Mouse (Mus musculus) cerebellum, adult 2 months (tissue): ENCODE measurements at regions not wholly inside any gene's neighbourhood (a gene's known extent, or its start where the extent isn't known, plus 50 kb on each side); places are given as distances from the start of the nearest gene placed in this dataset.

Experiments
- DNase-seq, 2 experiments: peaks; one replicate each; pipeline ENCODE4 v3.0.0; 2021
- H3K27ac ChIP-seq: fragments of 200-500 bp; 2 replicates; pipeline ENCODE4 v1.5.1; 2012; ENCODE audit warnings: low read length, control low read depth, inconsistent platforms; ENCODE audit not compliant: insufficient read depth
- H3K27me3 ChIP-seq: fragments of 200-500 bp; 2 replicates; pipeline ENCODE4 v1.6.1; 2012; ENCODE audit warnings: inconsistent platforms, mild to moderate bottlenecking, low read length, moderate library complexity; ENCODE audit not compliant: control insufficient read depth, insufficient read depth
- H3K4me1 ChIP-seq: fragments of 200-500 bp; 2 replicates; pipeline ENCODE4 v1.6.1; 2011; ENCODE audit warnings: low read length; ENCODE audit not compliant: control insufficient read depth, insufficient read depth
- H3K4me3 ChIP-seq: fragments of 200-500 bp; replicated peaks from 2 replicates; pipeline ENCODE3; 2011; ENCODE audit warnings: mild to moderate bottlenecking, low read depth, low read length, control low read depth; ENCODE audit not compliant: insufficient read depth
- CTCF ChIP-seq: fragments of 200-500 bp; IDR thresholded peaks from 2 replicates; pipeline ENCODE4 v1.5.1; 2011; ENCODE audit warnings: low read depth, mild to moderate bottlenecking, control low read depth, low read length, moderate library complexity, borderline replicate concordance; ENCODE audit not compliant: insufficient read depth
- POLR2A ChIP-seq: fragments of 200-500 bp; IDR thresholded peaks from 2 replicates; pipeline ENCODE4 v1.6.1; 2011; ENCODE audit warnings: low read length, control low read depth, borderline replicate concordance; ENCODE audit not compliant: insufficient read depth
- WGBS: fragments of 180-500 bp; shearing (Covaris S2); methylation state at CpG from one replicate; pipeline ENCODE4 v1.1.7; 2018; 5-methylcytosine and 5-hydroxymethylcytosine counted together

GRCm38 (mm10) chr14:16092391-16093132 lies 156.5 kb upstream of the Ngly1 start:
- Histone ChIP-seq H3K4me1 (peaks cover 20% of the 10 kb centered on the region; the same call in 1 of the 2 replicates), H3K27ac (peak overlapping the region; percentile 97), H3K27me3 (no peaks in the 10 kb centered on the region), H3K4me3 (no peak overlapping the region)
- WGBS = 11% methylated on average over 4 of the region's 4 CpGs
- TF ChIP-seq POLR2A (no peak; the same call in 1 of the 2 replicates), CTCF (no peak)
- DNase-seq = peak; percentile 82 to 96

- peak overlapping the region; percentile 97 for H3K27ac ChIP-seq
- peak; percentile 86 to 99 for DNase-seq
Observed at GRCm38 (mm10) chr14:16093133-16093505, 156.0 kb upstream of the Ngly1 start.

GRCm38 (mm10) chr14:16109414-16109813 lies 139.7 kb upstream of the Ngly1 start:
- 90% methylated on average over 1 of the region's 1 CpGs for WGBS
- H3K4me1 ChIP-seq = no peaks in the 10 kb centered on the region
- DNase-seq = no peak
- no peak for TF ChIP-seq POLR2A
- no peak for TF ChIP-seq CTCF
- H3K27me3 ChIP-seq = no peaks in the 10 kb centered on the region
- H3K4me3 ChIP-seq = no peak overlapping the region
- H3K27ac ChIP-seq = no peak overlapping the region

More at GRCm38 (mm10) chr14:16093133-16093505, 156.0 kb upstream of the Ngly1 start:
- 3% methylated on average over 2 of the region's 2 CpGs for WGBS
- Histone ChIP-seq H3K4me3 (no peak overlapping the region), H3K27me3 (no peaks in the 10 kb centered on the region), H3K4me1 (peaks cover 20% of the 10 kb centered on the region; the same call in 1 of the 2 replicates)
- TF ChIP-seq POLR2A (no peak), CTCF (no peak)

- H3K27me3 ChIP-seq = no peaks in the 10 kb centered on the region; the same call in 1 of the 2 replicates
- no peak overlapping the region for H3K4me3 ChIP-seq
- DNase-seq = no peak
- H3K27ac ChIP-seq = no peak overlapping the region
- TF ChIP-seq POLR2A (no peak), CTCF (0 out of 2 replicates have a peak, but pooled peaks have one; percentile 6)
- WGBS = 83% methylated on average over 3 of the region's 3 CpGs
- H3K4me1 ChIP-seq = no peaks in the 10 kb centered on the region; the same call in 1 of the 2 replicates
Observed at GRCm38 (mm10) chr14:16132672-16133071, 116.4 kb upstream of the Ngly1 start.

GRCm38 (mm10) chr14:16133410-16133809 lies 115.7 kb upstream of the Ngly1 start:
- Histone ChIP-seq H3K4me3 (no peak overlapping the region), H3K4me1 (no peaks in the 10 kb centered on the region; the same call in 1 of the 2 replicates), H3K27me3 (no peaks in the 10 kb centered on the region; the same call in 1 of the 2 replicates), H3K27ac (no peak overlapping the region)
- TF ChIP-seq POLR2A (no peak), CTCF (no peak)
- no peak for DNase-seq
- 80% methylated on average over 3 of the region's 3 CpGs for WGBS

GRCm38 (mm10) chr14:16136187-16136586 lies 112.9 kb upstream of the Ngly1 start:
- no peaks in the 10 kb centered on the region; the same call in 1 of the 2 replicates for H3K4me1 ChIP-seq
- H3K27ac ChIP-seq = no peak overlapping the region
- no peak for DNase-seq
- no peaks in the 10 kb centered on the region; the same call in 1 of the 2 replicates for H3K27me3 ChIP-seq
- TF ChIP-seq CTCF (no peak), POLR2A (no peak)
- WGBS = 50% methylated on average over 3 of the region's 3 CpGs
- no peak overlapping the region for H3K4me3 ChIP-seq

GRCm38 (mm10) chr14:16144299-16144698 lies 104.8 kb upstream of the Ngly1 start:
- Histone ChIP-seq H3K4me3 (no peak overlapping the region), H3K27ac (no peak overlapping the region), H3K27me3 (no peaks in the 10 kb centered on the region), H3K4me1 (no peaks in the 10 kb centered on the region)
- no peak for DNase-seq
- WGBS = 95% methylated on average over 5 of the region's 5 CpGs
- TF ChIP-seq POLR2A (no peak), CTCF (no peak)

GRCm38 (mm10) chr14:16146811-16147210 lies 102.3 kb upstream of the Ngly1 start:
- 51% methylated on average over 4 of the region's 4 CpGs for WGBS
- no peaks in the 10 kb centered on the region for H3K4me1 ChIP-seq
- H3K4me3 ChIP-seq = no peak overlapping the region
- no peak for TF ChIP-seq POLR2A
- TF ChIP-seq CTCF = no peak
- no peak for DNase-seq
- no peak overlapping the region for H3K27ac ChIP-seq
- no peaks in the 10 kb centered on the region for H3K27me3 ChIP-seq
